Mouse (Mus musculus) cortical plate, adult 2 months (tissue): ENCODE measurements around the gene Ano8.

ENCODE experiments used
- CTCF ChIP-seq: fragments of 200-500 bp; IDR thresholded peaks from 2 replicates; pipeline ENCODE4 v1.5.1; 2011; ENCODE audit warnings: mild to moderate bottlenecking, control low read depth, low read length; ENCODE audit not compliant: insufficient read depth; ENCODE audit errors: extremely low read depth
- POLR2A ChIP-seq: fragments of 200-500 bp; IDR thresholded peaks from 2 replicates; pipeline ENCODE4 v1.6.1; 2011; ENCODE audit warnings: mild to moderate bottlenecking, low read length, control low read depth; ENCODE audit not compliant: insufficient read depth; ENCODE audit errors: extremely low read depth

DNA sequence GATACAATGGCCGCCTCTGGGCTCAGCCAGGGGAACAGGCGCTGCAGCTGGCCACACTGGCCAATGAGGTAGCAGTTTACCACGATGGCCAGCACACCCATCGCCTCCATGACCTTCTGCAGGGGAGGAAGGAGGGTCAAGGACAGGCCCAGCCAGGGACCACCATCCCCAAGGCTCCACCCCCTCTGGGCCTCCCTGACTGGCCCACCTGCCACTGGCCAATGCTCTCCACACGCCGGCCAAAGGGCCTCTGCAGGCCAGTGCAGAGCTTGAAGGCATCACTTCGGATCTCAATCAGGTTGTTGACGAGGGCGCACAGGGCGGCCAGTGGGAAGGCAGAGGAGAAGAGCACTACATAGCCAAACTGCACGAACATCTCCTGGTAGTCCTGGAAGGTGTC is 6.8 kb downstream of the Ano8 start:
- TF ChIP-seq POLR2A (no peak), CTCF (no peak)
